Mouse (Mus musculus): ENCODE data around the gene Ifngr1. TPM values are rescaled to one million over a fixed set of nuclear protein-coding genes. Genes with fewer than 3 reads are reported as not detected.

The Ifngr1 gene
- polyA plus RNA-seq, 1 experiment: 5.9 TPM

DNA sequence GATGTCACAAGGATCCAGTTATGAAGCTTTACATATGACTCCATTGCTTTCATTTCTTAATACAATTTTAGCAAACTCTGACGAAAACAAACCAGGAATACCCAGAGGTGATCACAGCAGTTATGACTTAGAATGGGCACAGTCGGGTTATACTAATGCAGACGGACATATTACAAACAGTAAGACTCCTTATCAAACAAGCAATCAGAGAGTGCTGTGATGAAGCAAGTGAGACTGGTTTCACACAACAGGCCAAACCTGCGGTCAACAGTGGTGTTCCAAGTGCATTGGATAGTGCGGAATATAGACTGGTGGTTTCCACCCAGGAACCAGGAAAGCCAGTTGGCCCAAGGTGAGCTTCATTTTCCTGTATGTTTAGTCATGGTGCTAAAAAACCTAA is 47.1 kb downstream of the Ifngr1 start:
- no peaks in the 10 kb centered on the region for H3K4me1 ChIP-seq (ENCODE audit: control insufficient read depth, insufficient read depth, low read length)
- no peak overlapping the region for H3K4me3 ChIP-seq (ENCODE audit: control insufficient read depth, low read depth, low read length)

DNA sequence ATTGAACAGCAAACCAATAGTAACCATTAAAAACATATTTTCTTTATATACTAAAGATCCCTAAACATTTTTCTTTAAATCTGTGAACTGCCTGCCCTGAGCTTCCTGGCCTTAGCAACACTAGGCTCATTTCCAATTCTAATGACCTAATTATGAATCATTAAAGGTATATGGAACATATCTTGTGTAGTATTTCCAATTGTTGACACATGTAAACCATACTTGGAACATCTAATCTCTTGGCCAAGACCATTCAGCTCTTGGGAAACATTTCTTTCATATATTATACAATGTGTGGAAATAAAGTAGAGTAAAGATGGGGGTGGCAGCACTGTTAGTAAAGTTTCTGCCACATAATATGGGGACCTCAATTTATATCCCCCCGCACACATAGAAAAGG is 47.9 kb downstream of the Ifngr1 start:
- TF ChIP-seq CTCF (IDR thresholded peaks at IDR 0.05; ENCODE audit: control insufficient read depth, insufficient read depth, insufficient replicate concordance, low read depth, low read length): no peak
- TF ChIP-seq POLR2A (IDR thresholded peaks at IDR 0.05; ENCODE audit: control insufficient read depth, low read depth, low read length): no peak
- Histone ChIP-seq H3K36me3 (ENCODE audit: control insufficient read depth, insufficient read depth, low read length) (no peaks in the 10 kb centered on the region), H3K4me3 (ENCODE audit: control insufficient read depth, low read depth, low read length) (no peak overlapping the region), H3K27ac (ENCODE audit: control insufficient read depth, insufficient read depth, low read depth, low read length) (no peak overlapping the region), H3K27me3 (ENCODE audit: control insufficient read depth, insufficient read depth, low read length) (no peaks in the 10 kb centered on the region), H3K4me1 (ENCODE audit: control insufficient read depth, insufficient read depth, low read length) (no peaks in the 10 kb centered on the region)

More for the DNA sequence above, 47.1 kb downstream of the Ifngr1 start:
- no peak overlapping the region for H3K27ac ChIP-seq (ENCODE audit: control insufficient read depth, insufficient read depth, low read depth, low read length)
- TF ChIP-seq POLR2A (IDR thresholded peaks at IDR 0.05; ENCODE audit: control insufficient read depth, low read depth, low read length) (no peak), CTCF (IDR thresholded peaks at IDR 0.05; ENCODE audit: control insufficient read depth, insufficient read depth, insufficient replicate concordance, low read depth, low read length) (no peak)
- H3K27me3 ChIP-seq (ENCODE audit: control insufficient read depth, insufficient read depth, low read length): no peaks in the 10 kb centered on the region
- H3K36me3 ChIP-seq (ENCODE audit: control insufficient read depth, insufficient read depth, low read length): no peaks in the 10 kb centered on the region

DNA sequence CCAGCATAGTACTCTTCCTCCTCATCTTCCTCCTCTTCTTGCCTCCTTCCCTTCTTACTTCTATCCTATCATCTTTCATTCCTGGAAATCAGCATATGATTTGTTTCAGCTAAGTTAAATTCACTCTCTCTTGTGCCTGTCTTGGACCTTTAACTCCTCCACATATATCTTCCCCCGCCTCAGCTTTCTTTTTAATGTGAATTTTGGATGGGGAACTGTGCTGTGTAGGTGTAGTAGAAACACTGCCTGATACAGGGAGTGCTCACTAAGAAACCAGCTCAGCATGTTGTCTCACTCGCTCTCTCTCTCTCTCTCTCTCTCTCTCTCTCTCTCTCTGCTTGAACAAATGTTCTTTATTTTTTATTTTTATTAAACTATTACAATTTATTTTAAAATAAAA is 53.4 kb downstream of the Ifngr1 start:
- no peaks in the 10 kb centered on the region for H3K4me1 ChIP-seq (ENCODE audit: control insufficient read depth, insufficient read depth, low read length)
- H3K27ac ChIP-seq (ENCODE audit: control insufficient read depth, insufficient read depth, low read depth, low read length): no peak overlapping the region
- no peak for TF ChIP-seq CTCF (IDR thresholded peaks at IDR 0.05; ENCODE audit: control insufficient read depth, insufficient read depth, insufficient replicate concordance, low read depth, low read length)
- TF ChIP-seq POLR2A (IDR thresholded peaks at IDR 0.05; ENCODE audit: control insufficient read depth, low read depth, low read length): no peak
- no peak overlapping the region for H3K4me3 ChIP-seq (ENCODE audit: control insufficient read depth, low read depth, low read length)
- H3K36me3 ChIP-seq (ENCODE audit: control insufficient read depth, insufficient read depth, low read length): no peaks in the 10 kb centered on the region
- no peaks in the 10 kb centered on the region for H3K27me3 ChIP-seq (ENCODE audit: control insufficient read depth, insufficient read depth, low read length)

DNA sequence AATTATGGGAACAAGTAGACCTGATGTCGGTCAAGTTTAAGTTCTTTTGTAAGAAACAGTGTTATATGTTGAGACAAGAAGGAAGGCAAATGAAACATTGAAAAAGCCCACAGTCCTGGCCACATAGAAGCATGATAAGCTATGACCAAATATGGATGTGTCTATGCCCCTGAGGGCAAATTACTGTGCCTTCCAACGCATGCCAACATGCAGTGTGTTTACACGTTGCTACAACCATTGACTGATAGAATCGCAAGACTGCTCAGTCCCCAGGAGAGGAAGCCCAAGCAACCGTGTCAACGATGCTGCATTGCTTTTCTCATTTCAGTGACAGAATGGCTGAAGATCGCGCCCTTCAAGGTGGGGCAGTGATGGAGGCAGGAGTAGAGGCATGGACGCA is 65.7 kb downstream of the Ifngr1 start:
- no peaks in the 10 kb centered on the region for H3K36me3 ChIP-seq (ENCODE audit: control insufficient read depth, insufficient read depth, low read length)
- H3K27me3 ChIP-seq (ENCODE audit: control insufficient read depth, insufficient read depth, low read length): no peaks in the 10 kb centered on the region
- H3K27ac ChIP-seq (ENCODE audit: control insufficient read depth, insufficient read depth, low read depth, low read length): no peak overlapping the region
- no peaks in the 10 kb centered on the region for H3K4me1 ChIP-seq (ENCODE audit: control insufficient read depth, insufficient read depth, low read length)
- TF ChIP-seq POLR2A (IDR thresholded peaks at IDR 0.05; ENCODE audit: control insufficient read depth, low read depth, low read length) (no peak), CTCF (IDR thresholded peaks at IDR 0.05; ENCODE audit: control insufficient read depth, insufficient read depth, insufficient replicate concordance, low read depth, low read length) (no peak)
- H3K4me3 ChIP-seq (ENCODE audit: control insufficient read depth, low read depth, low read length): no peak overlapping the region

Other genes with a start within 250 kb of the Ifngr1 start
- gene Olig3, start 235.4 kb upstream of the Ifngr1 start, polyA plus RNA-seq (2012; rRNA removed): 0.09 and 0.11 TPM in 2 replicates
- gene Il22ra2, start 30.0 kb downstream of the Ifngr1 start, polyA plus RNA-seq (2012; rRNA removed): not detected in 2 replicates
- 0.64 and 1.0 TPM in 2 replicates for gene Il20ra, start 120.6 kb downstream of the Ifngr1 start, polyA plus RNA-seq (2012; rRNA removed)

Measured in testis, adult 2 months (tissue).